Mouse (Mus musculus) activated CD4-positive, CD25-positive, alpha-beta regulatory T cell, adult 4 months (primary cell): ENCODE data around the gene Plbd2. TPM values are rescaled to one million over a fixed set of nuclear protein-coding genes. Genes with fewer than 3 reads are reported as not detected.

Experiments used
- ATAC-seq: one replicate; pipeline ENCODE4 v1.8.0; 2017
- polyA plus RNA-seq, 2 experiments: library from polyadenylated mRNA; unstranded; fragments of 100-300 nt; shearing (Covaris generic); gene quantifications; one replicate each; pipeline ENCODE4 v1.2.1; 2017

The Plbd2 gene
- 1 to 10 TPM; 3.8 to 4.7 TPM for polyA plus RNA-seq

- ATAC-seq, result peak; percentile 59
Observed at GRCm38 (mm10) chr5:120503144-120503795, at the start of gene Plbd2. Plbd2 (minus strand) TSS chr5:120503625.

GRCm38 (mm10) chr5:120550673-120551072, 47.2 kb upstream of the Plbd2 start:
- no peak for ATAC-seq

- no peak for ATAC-seq
Observed at GRCm38 (mm10) chr5:120550137-120550536, 46.7 kb upstream of the Plbd2 start.

GRCm38 (mm10) chr5:120548236-120548850, 44.9 kb upstream of the Plbd2 start:
- no peak for ATAC-seq

- no peak for ATAC-seq
Observed at GRCm38 (mm10) chr5:120536632-120537031, 33.2 kb upstream of the Plbd2 start.

GRCm38 (mm10) chr5:120536046-120536445, 32.6 kb upstream of the Plbd2 start:
- no peak for ATAC-seq

- ATAC-seq, result no peak
Observed at GRCm38 (mm10) chr5:120534686-120535075, 31.3 kb upstream of the Plbd2 start.

GRCm38 (mm10) chr5:120534071-120534685, 30.8 kb upstream of the Plbd2 start:
- ATAC-seq, result no peak

GRCm38 (mm10) chr5:120531631-120532030, 28.2 kb upstream of the Plbd2 start:
- no peak for ATAC-seq

GRCm38 (mm10) chr5:120527296-120527964, 24.0 kb upstream of the Plbd2 start:
- no peak for ATAC-seq

GRCm38 (mm10) chr5:120526311-120526710, 22.9 kb upstream of the Plbd2 start:
- no peak for ATAC-seq

GRCm38 (mm10) chr5:120525737-120526136, 22.3 kb upstream of the Plbd2 start:
- ATAC-seq, result no peak

GRCm38 (mm10) chr5:120524736-120525135, 21.3 kb upstream of the Plbd2 start:
- no peak for ATAC-seq

GRCm38 (mm10) chr5:120522649-120523048, 19.2 kb upstream of the Plbd2 start:
- no peak for ATAC-seq

- ATAC-seq, result no peak
Observed at GRCm38 (mm10) chr5:120517552-120517951, 14.1 kb upstream of the Plbd2 start.

GRCm38 (mm10) chr5:120516221-120516984, 13.0 kb upstream of the Plbd2 start:
- no peak for ATAC-seq

- no peak for ATAC-seq
Observed at GRCm38 (mm10) chr5:120515451-120515850, 12.0 kb upstream of the Plbd2 start.

GRCm38 (mm10) chr5:120514754-120515153, 11.3 kb upstream of the Plbd2 start:
- ATAC-seq, result no peak

GRCm38 (mm10) chr5:120514031-120514677, 10.7 kb upstream of the Plbd2 start:
- no peak for ATAC-seq

GRCm38 (mm10) chr5:120512911-120513555, 9.6 kb upstream of the Plbd2 start:
- no peak for ATAC-seq

GRCm38 (mm10) chr5:120511643-120512220, 8.3 kb upstream of the Plbd2 start:
- no peak for ATAC-seq
